Comparison of ENCODE assay signal across 10 mouse cellular contexts in genomic region chr15:102400476-102401045, GRCm38 (mm10). TPM values are rescaled to one million over a fixed set of nuclear protein-coding genes. Genes with fewer than 3 reads are reported as not detected.
DNase-seq lines count a peak whose midpoint lies in the region; ATAC-seq and TF ChIP-seq lines count a peak whose summit lies in the region.
"Had no signal": no experiment of that assay in that cellular context is flagged by ENCODE, and none has a peak within 500 bp of the region (broad histone marks: within the 10 kb centered on the region; RNA-seq: fewer than 3 reads in every experiment).

No protein-coding gene starts in this region.

- 73% methylated on average over 10 of the region's 10 CpGs for WGBS in heart, embryonic 10.5 days
- WGBS in intestine, postnatal 0 days, result 83% methylated on average over 10 of the region's 10 CpGs
- WGBS in stomach, embryonic 16.5 days, result 80% methylated on average over 10 of the region's 10 CpGs
- WGBS in midbrain, postnatal 0 days, result 81% methylated on average over 10 of the region's 10 CpGs

- H3K4me2 ChIP-seq in intestine, postnatal 0 days (replicated peaks; ENCODE audit: low read depth), result peak overlapping the region; percentile 74
- H3K4me2 ChIP-seq in stomach, embryonic 16.5 days (ENCODE audit: low read depth, low read length), result peak overlapping the region; percentile 75; the same call in 1 of the 2 replicates
- H3K4me2 ChIP-seq in midbrain, postnatal 0 days (ENCODE audit: low read depth, low read length, poor library complexity, severe bottlenecking), result no peak overlapping the region

- no peaks in the 10 kb centered on the region for H3K9me3 ChIP-seq in heart, embryonic 10.5 days
- H3K9me3 ChIP-seq in megakaryocyte, embryonic 14.5 days, result no peaks in the 10 kb centered on the region
- H3K9me3 ChIP-seq in intestine, postnatal 0 days (ENCODE audit: control insufficient read depth), result no peaks in the 10 kb centered on the region
- no peaks in the 10 kb centered on the region for H3K9me3 ChIP-seq in stomach, embryonic 16.5 days (replicated peaks; ENCODE audit: control insufficient read depth, low read length)
- no peaks in the 10 kb centered on the region for H3K9me3 ChIP-seq in midbrain, postnatal 0 days (ENCODE audit: low read length)

- DNase-seq in heart, embryonic 10.5 days (ENCODE audit: low spot score), result no peak
- DNase-seq in heart, postnatal 10 days, result no peak
- DNase-seq in embryo, embryonic 11 days, result no peak
- DNase-seq in midbrain, postnatal 0 days (ENCODE audit: low spot score), result no peak

- peaks cover 32% of the 10 kb centered on the region for H3K4me1 ChIP-seq in heart, embryonic 10.5 days
- H3K4me1 ChIP-seq in megakaryocyte, embryonic 14.5 days, result peaks cover 64% of the 10 kb centered on the region
- peaks cover 14% of the 10 kb centered on the region for H3K4me1 ChIP-seq in intestine, postnatal 0 days (replicated peaks; ENCODE audit: control insufficient read depth, insufficient read depth, low read length)
- peaks cover 16% of the 10 kb centered on the region for H3K4me1 ChIP-seq in stomach, embryonic 16.5 days (ENCODE audit: control insufficient read depth, insufficient read depth, low read length)
- H3K4me1 ChIP-seq in midbrain, postnatal 0 days (ENCODE audit: insufficient read depth, low read length), result no peaks in the 10 kb centered on the region

- H3K9ac ChIP-seq in intestine, postnatal 0 days (ENCODE audit: low read depth, low read length), result no peak overlapping the region
- no peak overlapping the region for H3K9ac ChIP-seq in stomach, embryonic 16.5 days (ENCODE audit: low read length)
- no peak overlapping the region for H3K9ac ChIP-seq in midbrain, postnatal 0 days (replicated peaks; ENCODE audit: low read length, poor library complexity, severe bottlenecking)

- H3K36me3 ChIP-seq in heart, embryonic 10.5 days, result no peaks in the 10 kb centered on the region
- H3K36me3 ChIP-seq in megakaryocyte, embryonic 14.5 days (replicated peaks; ENCODE audit: low read length), result no peaks in the 10 kb centered on the region
- no peaks in the 10 kb centered on the region for H3K36me3 ChIP-seq in intestine, postnatal 0 days (ENCODE audit: control insufficient read depth, insufficient read depth)
- no peaks in the 10 kb centered on the region for H3K36me3 ChIP-seq in stomach, embryonic 16.5 days (ENCODE audit: control insufficient read depth, insufficient read depth, low read length)
- no peaks in the 10 kb centered on the region for H3K36me3 ChIP-seq in midbrain, postnatal 0 days (ENCODE audit: insufficient read depth, low read length)

- intact Hi-C loops in heart, postnatal 10 days (cut with DNase I), result no loop called here

- no peak for ATAC-seq in megakaryocyte, adult 5-6 weeks (ENCODE audit: poor library complexity, severe bottlenecking)
- no peak for ATAC-seq in intestine, postnatal 0 days
- ATAC-seq in stomach, embryonic 16.5 days (ENCODE audit: insufficient read depth, low FRiP score), result no peak
- ATAC-seq in midbrain, postnatal 0 days (ENCODE audit: low FRiP score), result no peak

- TF ChIP-seq CTCF in intestine, postnatal 0 days (IDR thresholded peaks at IDR 0.05; ENCODE audit: low read depth), result no peak
- no peak for TF ChIP-seq CTCF in midbrain, postnatal 0 days (IDR thresholded peaks at IDR 0.05)

- H3K27me3 ChIP-seq in heart, embryonic 10.5 days (ENCODE audit: insufficient read depth, poor library complexity, severe bottlenecking), result no peaks in the 10 kb centered on the region
- H3K27me3 ChIP-seq in megakaryocyte, embryonic 14.5 days (replicated peaks), result no peaks in the 10 kb centered on the region
- no peaks in the 10 kb centered on the region for H3K27me3 ChIP-seq in intestine, postnatal 0 days (replicated peaks; ENCODE audit: control insufficient read depth, insufficient read depth, low read length)
- no peaks in the 10 kb centered on the region for H3K27me3 ChIP-seq in stomach, embryonic 16.5 days (ENCODE audit: control insufficient read depth, insufficient read depth, low read length)
- no peaks in the 10 kb centered on the region for H3K27me3 ChIP-seq in midbrain, postnatal 0 days (ENCODE audit: insufficient read depth, low read length)

- peak overlapping the region; percentile 67 for H3K4me3 ChIP-seq in heart, embryonic 10.5 days
- peak overlapping the region; percentile 78 for H3K4me3 ChIP-seq in megakaryocyte, embryonic 14.5 days (replicated peaks)
- H3K4me3 ChIP-seq in intestine, postnatal 0 days (ENCODE audit: low read depth, low read length), result no peak overlapping the region; the same call in 1 of the 2 replicates
- H3K4me3 ChIP-seq in stomach, embryonic 16.5 days (replicated peaks; ENCODE audit: low read length), result no peak overlapping the region
- H3K4me3 ChIP-seq in midbrain, postnatal 0 days (ENCODE audit: low read depth, low read length), result no peak overlapping the region

- peak overlapping the region; percentile 92 for H3K27ac ChIP-seq in heart, embryonic 10.5 days
- peak overlapping the region; percentile 95; the same call in 1 of the 2 replicates for H3K27ac ChIP-seq in intestine, postnatal 0 days (ENCODE audit: low read depth, low read length)
- H3K27ac ChIP-seq in stomach, embryonic 16.5 days (ENCODE audit: low read length), result peak overlapping the region; percentile 98
- no peak overlapping the region for H3K27ac ChIP-seq in midbrain, postnatal 0 days (ENCODE audit: low read depth, low read length)

RNA-seq across cellular contexts. Expression of gene Sp1, which starts 5.4 kb away (rescaled TPM):
- 5.7 and 7.6 TPM in 2 replicates for polyA plus RNA-seq in heart, embryonic 10.5 days (2016; fragmentation: Nextera tagmentation; extraction: Ambion mirVana)
- 10 to 100 TPM; 57.7 to 68.4 TPM for total RNA-seq in heart, postnatal 10 days (2021)
- polyA plus RNA-seq in megakaryocyte, embryonic 14.5 days (2012; ENCODE audit: insufficient read depth, low replicate concordance), result 3.9 and 15.5 TPM in 2 replicates
- total RNA-seq in megakaryocyte, adult 5-6 weeks (2015), result 68.3 and 71.8 TPM in 2 replicates
- total RNA-seq in megakaryocyte, adult 5-6 weeks (2017), result 64.1 and 72.2 TPM in 2 replicates
- polyA plus RNA-seq in intestine, postnatal 0 days (2015; fragmentation: Nextera tagmentation; extraction: Ambion mirVana), result 5.6 and 5.8 TPM in 2 replicates
- polyA plus RNA-seq in stomach, embryonic 16.5 days (2015; fragmentation: Nextera tagmentation; extraction: Ambion mirVana), result 9.5 and 10.3 TPM in 2 replicates
- 20.9 and 25.6 TPM in 2 replicates for total RNA-seq in midbrain, postnatal 0 days (2014; rRNA removed)
- 2.2 and 2.8 TPM in 2 replicates for polyA plus RNA-seq in midbrain, postnatal 0 days (2015; fragmentation: Nextera tagmentation; extraction: Ambion mirVana)

RNA-seq across cellular contexts. Expression of gene Sp7, which starts 33.6 kb away (rescaled TPM):
- 0.37 and 1.5 TPM in 2 replicates for polyA plus RNA-seq in heart, embryonic 10.5 days (2016; fragmentation: Nextera tagmentation; extraction: Ambion mirVana)
- total RNA-seq in heart, postnatal 10 days (2021), result not detected
- polyA plus RNA-seq in megakaryocyte, embryonic 14.5 days (2012; ENCODE audit: insufficient read depth, low replicate concordance), result 0.10 TPM in 1 of 2 replicates, not detected in the other
- total RNA-seq in megakaryocyte, adult 5-6 weeks (2015), result not detected in 2 replicates
- total RNA-seq in megakaryocyte, adult 5-6 weeks (2017), result not detected in 2 replicates
- polyA plus RNA-seq in intestine, postnatal 0 days (2015; fragmentation: Nextera tagmentation; extraction: Ambion mirVana), result 0.07 and 0.14 TPM in 2 replicates
- 1.3 TPM in 2 replicates for polyA plus RNA-seq in stomach, embryonic 16.5 days (2015; fragmentation: Nextera tagmentation; extraction: Ambion mirVana)
- total RNA-seq in midbrain, postnatal 0 days (2014; rRNA removed), result 0.47 and 0.60 TPM in 2 replicates
- polyA plus RNA-seq in midbrain, postnatal 0 days (2015; fragmentation: Nextera tagmentation; extraction: Ambion mirVana), result 0.10 and 0.31 TPM in 2 replicates
- total RNA-seq: hematopoietic stem cell, adult 5-6 weeks had no signal

RNA-seq across cellular contexts. Expression of gene Amhr2, which starts 44.6 kb away (rescaled TPM):
- 1.6 and 2.4 TPM in 2 replicates for polyA plus RNA-seq in heart, embryonic 10.5 days (2016; fragmentation: Nextera tagmentation; extraction: Ambion mirVana)
- 1 to 10 TPM in 1 of 2 experiments, under 1 TPM in 1; 0.67 to 1.4 TPM for total RNA-seq in heart, postnatal 10 days (2021)
- polyA plus RNA-seq in megakaryocyte, embryonic 14.5 days (2012; ENCODE audit: insufficient read depth, low replicate concordance), result 0.37 TPM in 1 of 2 replicates, not detected in the other
- total RNA-seq in megakaryocyte, adult 5-6 weeks (2015), result not detected in 2 replicates
- not detected in 2 replicates for total RNA-seq in megakaryocyte, adult 5-6 weeks (2017)
- polyA plus RNA-seq in intestine, postnatal 0 days (2015; fragmentation: Nextera tagmentation; extraction: Ambion mirVana), result 0.35 and 0.50 TPM in 2 replicates
- polyA plus RNA-seq in stomach, embryonic 16.5 days (2015; fragmentation: Nextera tagmentation; extraction: Ambion mirVana), result 0.68 and 2.5 TPM in 2 replicates
- 0.38 and 0.85 TPM in 2 replicates for total RNA-seq in midbrain, postnatal 0 days (2014; rRNA removed)
- polyA plus RNA-seq in midbrain, postnatal 0 days (2015; fragmentation: Nextera tagmentation; extraction: Ambion mirVana), result 0.60 and 1.0 TPM in 2 replicates
- total RNA-seq: hematopoietic stem cell, adult 5-6 weeks had no signal
- polyA plus RNA-seq: embryonic facial prominence, embryonic 11.5 days had no signal

RNA-seq across cellular contexts. Expression of gene Aaas, which starts 50.0 kb away (rescaled TPM):
- polyA plus RNA-seq in heart, embryonic 10.5 days (2016; fragmentation: Nextera tagmentation; extraction: Ambion mirVana), result 87.7 and 96.4 TPM in 2 replicates
- 10 to 100 TPM; 16.2 to 16.4 TPM for total RNA-seq in heart, postnatal 10 days (2021)
- polyA plus RNA-seq in megakaryocyte, embryonic 14.5 days (2012; ENCODE audit: insufficient read depth, low replicate concordance), result 51.2 and 84.3 TPM in 2 replicates
- total RNA-seq in megakaryocyte, adult 5-6 weeks (2015), result 67.5 and 75.2 TPM in 2 replicates
- total RNA-seq in megakaryocyte, adult 5-6 weeks (2017), result 64.3 and 100 TPM in 2 replicates
- 15.0 and 16.8 TPM in 2 replicates for polyA plus RNA-seq in intestine, postnatal 0 days (2015; fragmentation: Nextera tagmentation; extraction: Ambion mirVana)
- polyA plus RNA-seq in stomach, embryonic 16.5 days (2015; fragmentation: Nextera tagmentation; extraction: Ambion mirVana), result 55.4 and 57.0 TPM in 2 replicates
- 21.8 and 31.1 TPM in 2 replicates for total RNA-seq in midbrain, postnatal 0 days (2014; rRNA removed)
- polyA plus RNA-seq in midbrain, postnatal 0 days (2015; fragmentation: Nextera tagmentation; extraction: Ambion mirVana), result 30.1 and 32.8 TPM in 2 replicates

RNA-seq across cellular contexts. Expression of gene Prr13, which starts 58.3 kb away (rescaled TPM):
- 82.8 and 101 TPM in 2 replicates for polyA plus RNA-seq in heart, embryonic 10.5 days (2016; fragmentation: Nextera tagmentation; extraction: Ambion mirVana)
- 10 to 100 TPM; 23.3 to 27.3 TPM for total RNA-seq in heart, postnatal 10 days (2021)
- polyA plus RNA-seq in megakaryocyte, embryonic 14.5 days (2012; ENCODE audit: insufficient read depth, low replicate concordance), result 978 and 1,945 TPM in 2 replicates
- total RNA-seq in megakaryocyte, adult 5-6 weeks (2015), result 306 and 344 TPM in 2 replicates
- 197 and 215 TPM in 2 replicates for total RNA-seq in megakaryocyte, adult 5-6 weeks (2017)
- polyA plus RNA-seq in intestine, postnatal 0 days (2015; fragmentation: Nextera tagmentation; extraction: Ambion mirVana), result 394 and 398 TPM in 2 replicates
- 131 and 157 TPM in 2 replicates for polyA plus RNA-seq in stomach, embryonic 16.5 days (2015; fragmentation: Nextera tagmentation; extraction: Ambion mirVana)
- 23.1 and 23.2 TPM in 2 replicates for total RNA-seq in midbrain, postnatal 0 days (2014; rRNA removed)
- polyA plus RNA-seq in midbrain, postnatal 0 days (2015; fragmentation: Nextera tagmentation; extraction: Ambion mirVana), result 93.5 and 99.1 TPM in 2 replicates

Comparison
In these comparisons a context has a peak if more than half of its experiments do, and no peak if none do; other contexts are left out.
1. H3K4me3 ChIP-seq: peak in heart, embryonic 10.5 days (single experiment) and megakaryocyte, embryonic 14.5 days (single experiment); none in intestine, postnatal 0 days (single experiment), stomach, embryonic 16.5 days (single experiment) and midbrain, postnatal 0 days (single experiment).